Mouse (Mus musculus) kidney, adult 2 months (tissue): Measurements from ENCODE around the gene Nudt5. TPM values are rescaled to one million over a fixed set of nuclear protein-coding genes. Genes with fewer than 3 reads are reported as not detected.

Experiments
- DNase-seq: peaks from one replicate; pipeline ENCODE4 v3.0.0; 2021
- H3K27ac ChIP-seq: fragments of 200-500 bp; 2 replicates; pipeline ENCODE4 v1.5.1; 2012; ENCODE audit warnings: low read depth, low read length, control low read depth, inconsistent platforms; ENCODE audit not compliant: insufficient read depth
- H3K27me3 ChIP-seq: fragments of 200-500 bp; replicated peaks from 2 replicates; pipeline ENCODE4 v1.6.1; 2012; ENCODE audit warnings: mild to moderate bottlenecking, moderate library complexity, low read length, inconsistent platforms; ENCODE audit not compliant: control insufficient read depth, insufficient read depth
- H3K36me3 ChIP-seq: fragments of 200-500 bp; 2 replicates; pipeline ENCODE4 v1.6.1; 2012; ENCODE audit warnings: mild to moderate bottlenecking, moderate library complexity, low read length, inconsistent platforms; ENCODE audit not compliant: control insufficient read depth, insufficient read depth
- H3K4me1 ChIP-seq: fragments of 200-500 bp; 2 replicates; pipeline ENCODE4 v1.6.1; 2011; ENCODE audit warnings: low read length; ENCODE audit not compliant: control insufficient read depth, insufficient read depth
- H3K4me3 ChIP-seq: fragments of 200-500 bp; 2 replicates; pipeline ENCODE4 v1.5.1; 2011; ENCODE audit warnings: mild to moderate bottlenecking, low read depth, low read length, control low read depth; ENCODE audit not compliant: insufficient read depth
- CTCF ChIP-seq: fragments of 200-500 bp; conservative IDR thresholded peaks from 2 replicates; pipeline ENCODE4 v1.5.1; 2011; ENCODE audit warnings: low read depth, mild to moderate bottlenecking, control low read depth, low read length, moderate library complexity, mixed read lengths; ENCODE audit not compliant: insufficient read depth, insufficient read length
- POLR2A ChIP-seq: fragments of 200-500 bp; IDR thresholded peaks from one replicate; pipeline ENCODE4 v1.6.1; 2011; ENCODE audit warnings: low read depth, low read length, control low read depth
- WGBS: fragments of 180-500 bp; shearing (Covaris S2); methylation state at CpG from one replicate; pipeline ENCODE4 v1.1.7; 2018; 5-methylcytosine and 5-hydroxymethylcytosine counted together
- polyA plus RNA-seq: library from polyadenylated mRNA; depleted of rRNA; stranded (reverse); fragments of >200 nt; gene quantifications from 2 replicates; pipeline ENCODE4 v1.2.3, GENCODE M21; 2012

Gene Nudt5
- polyA plus RNA-seq, 1 experiment: 13.2 TPM

- no peak for DNase-seq
- Histone ChIP-seq H3K36me3 (no peaks in the 10 kb centered on the region; the same call in 1 of the 2 replicates), H3K4me1 (no peaks in the 10 kb centered on the region), H3K4me3 (no peak overlapping the region), H3K27ac (no peak overlapping the region), H3K27me3 (no peaks in the 10 kb centered on the region)
- WGBS: 91% methylated on average over 11 of the region's 11 CpGs
- TF ChIP-seq CTCF (no peak), POLR2A (no peak)
These were observed 4.0 kb upstream of the Nudt5 start for GRCm38 (mm10) chr2:5840815-5841214.

GRCm38 (mm10) chr2:5844181-5844872 is 492 bp upstream of the Nudt5 start:
- H3K27me3 ChIP-seq: no peaks in the 10 kb centered on the region
- H3K4me1 ChIP-seq: no peaks in the 10 kb centered on the region
- no peak for DNase-seq
- 3% methylated on average over 23 of the region's 23 CpGs for WGBS
- no peaks in the 10 kb centered on the region; the same call in 1 of the 2 replicates for H3K36me3 ChIP-seq
- TF ChIP-seq CTCF (no peak), POLR2A (no peak)
- peak overlapping the region; percentile 78 for H3K4me3 ChIP-seq
- no peak overlapping the region; the same call in 1 of the 2 replicates for H3K27ac ChIP-seq

DNA sequence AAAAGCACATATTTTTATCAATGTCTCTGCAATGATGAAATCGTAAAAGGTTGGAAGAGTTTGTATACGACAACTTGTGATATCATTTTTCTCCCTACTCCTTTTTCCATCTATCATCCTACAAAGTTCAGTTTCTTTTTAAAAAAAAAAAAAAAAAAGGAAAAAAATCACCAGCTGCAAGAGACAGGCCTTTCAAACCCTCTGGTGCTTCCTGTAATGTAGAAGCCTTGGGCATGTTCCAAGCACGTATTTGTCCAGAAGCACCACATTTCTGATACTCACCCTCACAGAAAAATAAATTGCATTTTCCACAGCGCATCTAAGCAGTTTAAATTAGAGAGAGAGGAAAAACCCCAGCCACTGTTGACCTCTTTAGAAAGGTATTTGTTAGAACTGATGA is 1.0 kb downstream of the Nudt5 start:
- H3K4me3 ChIP-seq: peak overlapping the region; percentile 78

DNA sequence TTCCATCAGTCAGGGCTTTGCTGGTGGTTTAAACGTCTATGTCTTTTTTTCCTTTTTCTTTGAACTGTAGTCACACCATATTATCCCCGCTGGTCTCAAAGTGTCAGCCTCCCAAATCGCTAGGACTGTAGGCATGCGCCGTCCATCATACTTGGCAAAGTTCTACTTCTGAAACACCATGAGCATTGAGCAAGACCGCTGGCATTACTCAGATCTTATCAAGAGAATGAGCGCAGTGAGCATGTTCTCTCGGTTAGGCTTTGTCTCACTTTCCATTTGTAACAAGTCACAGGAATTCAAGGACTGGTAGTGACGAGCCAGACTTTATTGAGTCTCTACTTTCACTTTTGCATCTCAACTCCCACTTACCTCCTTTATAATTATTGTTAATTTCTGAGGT is 6.3 kb downstream of the Nudt5 start:
- H3K4me3 ChIP-seq: no peak overlapping the region
- no peaks in the 10 kb centered on the region for H3K36me3 ChIP-seq
- TF ChIP-seq CTCF (no peak), POLR2A (no peak)
- H3K27me3 ChIP-seq: no peaks in the 10 kb centered on the region
- WGBS: 88% methylated on average over 9 of the region's 9 CpGs
- no peaks in the 10 kb centered on the region for H3K4me1 ChIP-seq
- H3K27ac ChIP-seq: no peak overlapping the region
- DNase-seq: no peak

More for the DNA sequence above, 1.0 kb downstream of the Nudt5 start:
- no peaks in the 10 kb centered on the region for H3K36me3 ChIP-seq
- no peaks in the 10 kb centered on the region for H3K27me3 ChIP-seq
- H3K27ac ChIP-seq: no peak overlapping the region
- no peaks in the 10 kb centered on the region for H3K4me1 ChIP-seq
- no peak for TF ChIP-seq CTCF
- TF ChIP-seq POLR2A: no peak
- WGBS: 7% methylated on average over 4 of the region's 4 CpGs
- no peak for DNase-seq

GRCm38 (mm10) chr2:5851866-5852265 is 7.0 kb downstream of the Nudt5 start:
- Histone ChIP-seq H3K36me3 (no peaks in the 10 kb centered on the region), H3K4me1 (no peaks in the 10 kb centered on the region), H3K27me3 (no peaks in the 10 kb centered on the region), H3K4me3 (no peak overlapping the region), H3K27ac (no peak overlapping the region)
- WGBS: 78% methylated on average over 5 of the region's 5 CpGs
- DNase-seq: no peak
- no peak for TF ChIP-seq CTCF
- no peak for TF ChIP-seq POLR2A

GRCm38 (mm10) chr2:5862834-5863233 is 18.0 kb downstream of the Nudt5 start, which contains the start of gene Gm13199:
TSS of gene Gm13199 (minus strand) at chr2:5862934.
- DNase-seq: no peak
- H3K27ac ChIP-seq: no peak within 1 kb of the TSS
- no peaks in the 10 kb centered on the region for H3K4me1 ChIP-seq
- no peaks in the 10 kb centered on the region; the same call in 1 of the 2 replicates for H3K36me3 ChIP-seq
- TF ChIP-seq POLR2A (no peak), CTCF (no peak)
- 95% methylated on average over 3 of the region's 3 CpGs for WGBS
- H3K4me3 ChIP-seq: no peak within 1 kb of the TSS
- H3K27me3 ChIP-seq: no peaks in the 10 kb centered on the region

- DNase-seq: no peak
- Histone ChIP-seq H3K4me3 (no peak overlapping the region), H3K4me1 (no peaks in the 10 kb centered on the region), H3K27me3 (no peaks in the 10 kb centered on the region), H3K27ac (no peak overlapping the region), H3K36me3 (0 out of 2 replicates have a peak, but pooled peaks cover 2% of the 10 kb centered on the region)
- no peak for TF ChIP-seq CTCF
- 80% methylated on average over 2 of the region's 2 CpGs for WGBS
These were observed 22.9 kb downstream of the Nudt5 start for GRCm38 (mm10) chr2:5867681-5868080.

- no peaks in the 10 kb centered on the region for H3K27me3 ChIP-seq
- no peak for DNase-seq
- H3K27ac ChIP-seq: no peak overlapping the region
- TF ChIP-seq POLR2A: no peak
- TF ChIP-seq CTCF: no peak
- H3K4me3 ChIP-seq: no peak overlapping the region
- 82% methylated on average over 5 of the region's 5 CpGs for WGBS
- H3K36me3 ChIP-seq: peaks cover 3% of the 10 kb centered on the region; the same call in 1 of the 2 replicates
- H3K4me1 ChIP-seq: no peaks in the 10 kb centered on the region
These were observed 24.9 kb downstream of the Nudt5 start for GRCm38 (mm10) chr2:5869746-5870145.
